Mouse (Mus musculus): ENCODE measurements around the gene Rapgef4. TPM values are rescaled to one million over a fixed set of nuclear protein-coding genes. Genes with fewer than 3 reads are reported as not detected.

Gene Rapgef4
- total RNA-seq, 2 experiments from 2014 or later, result 281 to 297 TPM

DNA sequence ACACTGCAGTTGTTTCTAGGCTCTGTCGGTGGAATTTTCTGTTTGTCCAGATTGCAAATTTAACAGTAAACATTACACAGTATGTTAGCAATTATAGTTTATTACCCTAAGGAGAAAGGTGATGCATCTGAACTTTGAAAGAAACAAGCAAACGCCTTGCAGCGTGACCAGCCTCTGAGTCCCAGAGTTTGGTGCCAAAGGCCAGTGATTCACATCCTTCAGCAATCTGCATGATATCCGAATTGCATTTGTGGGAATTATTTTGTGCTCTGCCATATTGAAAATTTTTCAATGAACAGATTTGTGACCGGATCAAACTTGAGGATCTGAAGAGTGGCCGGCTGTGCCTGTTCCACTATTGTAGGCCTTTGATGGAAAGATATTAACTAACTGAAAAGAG lies 856 bp downstream of the Rapgef4 start:
- no peak for DNase-seq (ENCODE audit: extremely low spot score in 1 of 2, low spot score in 1 of 2)

DNA sequence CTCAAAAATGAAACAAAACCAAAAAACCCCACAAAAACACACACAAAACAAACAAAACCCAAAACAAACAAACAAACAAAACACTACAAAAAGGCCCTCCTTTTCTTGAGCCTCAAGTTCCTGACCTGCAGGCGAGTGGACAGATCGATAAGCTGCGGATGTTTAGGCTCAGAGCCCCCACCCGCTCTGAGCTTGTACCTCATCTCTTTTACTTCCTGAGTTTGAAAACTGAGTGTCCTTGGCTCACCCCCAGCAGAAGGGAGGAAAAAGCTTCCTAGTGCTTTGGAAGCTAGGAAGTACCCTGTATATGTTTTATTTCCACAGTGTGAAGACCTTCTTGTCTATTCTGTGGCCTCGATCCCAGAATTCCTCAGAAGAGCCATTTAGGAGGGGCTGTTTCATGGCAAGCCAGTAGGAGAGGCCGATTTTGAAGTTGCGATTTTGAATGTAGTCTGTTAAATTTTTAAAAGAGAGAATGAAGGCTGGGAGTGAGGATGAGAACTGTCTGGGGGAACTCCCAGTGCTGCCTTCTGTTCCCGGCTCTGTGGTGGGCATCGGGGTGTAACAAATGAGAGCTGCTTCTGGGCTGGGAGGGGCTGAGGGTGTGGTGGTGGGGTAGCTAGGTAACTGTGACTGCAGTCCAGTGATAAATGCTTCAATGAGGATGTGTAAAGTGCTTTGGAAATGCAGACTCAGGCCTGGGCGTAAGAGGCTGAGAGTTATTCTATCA lies 2.0 kb downstream of the Rapgef4 start:
- DNase-seq (ENCODE audit: extremely low spot score in 1 of 2, low spot score in 1 of 2), result no peak

DNA sequence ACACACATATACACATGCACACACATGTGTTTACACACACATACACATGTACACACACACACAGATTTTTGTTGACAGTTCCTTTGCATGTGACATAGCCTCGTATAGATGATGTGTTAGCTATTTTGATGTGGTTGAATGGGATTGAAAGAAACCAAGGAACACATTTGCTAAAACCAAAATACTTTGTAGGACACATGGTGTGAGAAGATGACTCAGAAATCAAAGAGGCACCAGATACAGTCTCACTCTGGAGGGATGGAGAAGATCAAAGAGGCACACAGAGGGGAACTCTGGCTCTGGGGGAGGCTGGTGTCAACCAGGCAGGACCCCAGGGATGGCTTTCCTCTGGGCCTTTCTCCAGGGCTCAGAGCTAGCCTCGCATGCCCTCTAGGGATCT lies 4.7 kb downstream of the Rapgef4 start:
- DNase-seq (ENCODE audit: extremely low spot score in 1 of 2, low spot score in 1 of 2), result no peak

DNA sequence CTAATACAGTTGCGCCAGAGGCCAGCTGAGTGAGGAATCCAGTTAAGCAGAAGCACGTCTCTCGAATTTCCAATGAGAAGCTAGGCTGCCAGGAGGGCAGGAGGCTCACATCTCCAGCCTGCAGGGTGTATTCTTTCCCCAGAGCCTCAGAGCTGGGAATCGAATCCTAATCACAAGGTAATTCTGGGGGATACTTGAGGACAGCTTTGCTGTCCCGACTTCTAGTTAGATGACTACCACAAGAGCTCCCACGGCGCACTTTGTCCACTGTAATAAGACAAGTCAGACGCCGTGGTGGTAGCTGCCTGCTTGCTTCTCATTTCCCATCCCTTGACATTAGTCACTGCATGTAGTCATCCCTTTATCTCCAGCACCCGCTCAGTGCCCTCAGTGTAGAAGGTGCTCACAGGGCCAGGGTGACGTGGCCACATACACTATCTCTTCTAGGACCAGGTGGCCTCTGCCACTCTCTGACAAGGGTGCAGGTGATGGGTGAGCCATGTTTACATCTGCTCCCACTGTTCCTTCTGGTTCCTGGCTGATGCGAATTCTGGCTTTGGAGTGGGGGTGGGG lies 5.3 kb downstream of the Rapgef4 start:
- no peak for DNase-seq (ENCODE audit: extremely low spot score in 1 of 2, low spot score in 1 of 2)

DNA sequence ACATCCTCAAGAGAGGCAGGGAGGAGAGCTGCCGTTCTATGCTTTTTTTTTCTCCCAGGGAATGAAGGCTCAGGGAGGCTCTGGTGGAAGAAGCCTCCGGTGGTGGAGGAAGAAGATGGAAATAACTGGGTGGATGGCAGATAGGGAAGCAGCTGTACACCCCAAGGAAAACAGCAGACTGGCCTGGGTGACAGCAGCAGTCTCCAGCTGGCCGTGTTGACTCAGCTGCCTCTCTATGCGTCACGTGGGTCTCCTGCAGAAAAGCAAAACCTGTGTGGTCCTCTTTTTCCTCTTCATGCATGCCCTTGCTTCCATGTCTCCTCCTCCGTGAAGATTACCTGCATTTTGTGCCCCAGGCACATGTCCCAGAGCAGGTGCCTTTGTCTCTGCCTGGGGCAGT lies 7.5 kb downstream of the Rapgef4 start:
- no peak for DNase-seq (ENCODE audit: extremely low spot score in 1 of 2, low spot score in 1 of 2)

DNA sequence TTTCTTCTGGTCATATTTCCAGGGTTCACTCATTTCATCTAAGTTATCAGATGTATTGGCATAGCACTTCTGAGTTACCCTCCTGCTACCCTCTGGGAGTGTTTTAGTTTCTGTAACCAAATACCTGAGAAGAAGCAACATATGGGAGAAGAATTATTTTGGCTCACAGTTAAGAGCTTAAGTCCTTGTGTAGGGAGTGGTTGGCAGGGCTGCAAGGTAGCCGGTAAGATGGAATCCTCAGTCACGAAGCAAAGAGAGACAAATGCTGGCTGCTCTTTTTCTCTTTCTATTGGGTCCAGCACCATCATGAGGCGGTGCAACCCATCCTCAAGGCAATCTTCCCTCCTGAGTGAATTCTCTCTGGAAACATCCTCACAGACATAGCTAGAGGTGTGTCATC lies 11.1 kb downstream of the Rapgef4 start:
- no peak for DNase-seq (ENCODE audit: extremely low spot score in 1 of 2, low spot score in 1 of 2)

DNA sequence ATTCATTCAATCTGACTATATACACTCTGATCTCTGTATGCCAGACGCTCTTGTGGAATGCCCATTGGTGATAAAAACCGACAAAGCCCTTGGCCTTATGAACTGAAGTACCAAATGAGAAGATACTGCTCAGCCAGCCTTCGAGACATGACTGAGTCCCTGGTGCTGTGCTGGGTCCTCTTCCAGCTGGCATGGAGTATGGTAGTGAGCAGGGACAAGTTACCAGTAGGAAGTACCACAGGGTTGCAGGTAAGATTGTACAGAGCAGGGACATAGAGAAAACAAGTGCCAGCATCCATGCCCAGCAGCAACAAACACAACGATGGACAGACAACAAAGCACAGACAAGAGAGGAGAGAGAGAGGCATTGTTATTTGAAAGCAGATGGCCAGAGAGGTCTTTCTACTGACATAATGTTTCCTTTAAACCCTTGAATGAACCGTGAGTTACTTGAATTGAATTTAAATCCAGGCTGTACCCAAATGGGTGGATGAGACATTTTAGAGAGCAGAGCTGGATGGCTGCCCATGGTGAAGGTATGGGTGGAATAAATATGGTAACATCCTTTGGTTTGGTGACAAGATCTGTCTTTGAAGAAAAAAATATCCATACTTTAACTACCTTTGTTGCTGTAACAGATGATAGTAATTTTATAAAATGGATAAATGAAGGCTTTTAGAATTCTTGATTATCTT lies 12.8 kb downstream of the Rapgef4 start:
- no peak for DNase-seq (ENCODE audit: extremely low spot score in 1 of 2, low spot score in 1 of 2)

DNA sequence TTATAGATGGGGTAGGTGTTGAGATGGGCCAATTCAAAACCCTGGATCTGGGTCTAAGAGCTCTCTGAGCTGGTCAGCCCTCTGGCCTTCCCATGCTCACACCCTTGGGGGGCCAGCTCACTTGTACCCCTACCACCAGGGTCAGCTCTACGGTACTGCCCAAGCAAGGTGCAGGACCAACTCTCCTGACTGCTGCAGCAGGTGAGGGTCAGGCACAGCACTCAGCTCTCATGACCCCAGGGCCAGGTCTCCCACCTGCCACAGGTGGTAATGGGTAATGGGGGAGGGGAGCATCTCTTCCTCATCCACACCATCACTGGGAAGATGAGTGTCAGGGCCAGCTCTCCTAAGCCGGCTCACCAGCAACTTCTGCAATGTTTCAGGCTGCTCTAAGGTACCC lies 17.5 kb downstream of the Rapgef4 start:
- DNase-seq (ENCODE audit: extremely low spot score in 1 of 2, low spot score in 1 of 2), result no peak

DNA sequence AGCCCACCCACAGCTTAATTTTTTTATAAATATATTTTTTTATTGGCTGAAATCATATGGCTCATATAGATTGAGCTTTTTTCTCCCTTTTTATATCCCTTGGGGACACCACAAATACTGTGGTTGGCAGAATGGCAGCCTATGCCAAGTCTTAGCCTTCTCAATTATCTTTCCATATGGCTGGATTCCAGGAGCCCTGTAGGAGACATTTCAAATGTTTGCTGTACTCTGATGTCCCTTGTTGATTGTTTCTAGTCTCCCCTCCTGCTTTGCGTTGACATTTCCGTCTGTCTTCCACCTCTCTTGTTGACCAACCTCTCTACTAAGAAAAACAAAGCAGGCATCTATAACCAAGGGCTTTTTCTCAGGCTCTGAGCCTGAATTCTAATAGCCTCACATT lies 19.1 kb downstream of the Rapgef4 start:
- DNase-seq (ENCODE audit: extremely low spot score in 1 of 2, low spot score in 1 of 2), result no peak

DNA sequence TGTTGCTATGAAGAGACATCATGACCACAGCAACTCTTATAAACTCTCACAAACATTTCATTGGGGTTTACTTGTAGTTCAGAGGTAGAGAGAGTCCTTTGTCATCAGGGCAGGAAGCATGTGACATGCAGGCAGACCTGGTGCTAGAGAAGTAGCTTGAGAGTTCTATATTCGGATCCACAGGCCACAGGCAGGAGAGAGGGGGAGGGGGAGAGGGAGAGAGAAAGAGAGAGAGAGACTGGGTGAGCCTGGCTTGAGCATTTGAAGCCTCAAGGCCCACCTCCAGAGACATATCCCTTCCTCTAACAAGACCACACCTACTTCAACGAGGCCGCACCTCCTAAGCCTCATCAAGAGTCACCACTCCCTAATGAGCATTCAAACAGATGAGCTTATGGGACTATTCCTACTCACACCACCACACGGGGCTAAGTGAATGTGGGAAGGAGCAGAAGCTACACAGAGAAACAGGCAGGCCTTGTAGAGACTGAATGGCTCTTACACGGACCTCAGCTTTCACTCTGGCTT lies 21.9 kb downstream of the Rapgef4 start:
- DNase-seq (ENCODE audit: extremely low spot score in 1 of 2, low spot score in 1 of 2), result no peak

DNA sequence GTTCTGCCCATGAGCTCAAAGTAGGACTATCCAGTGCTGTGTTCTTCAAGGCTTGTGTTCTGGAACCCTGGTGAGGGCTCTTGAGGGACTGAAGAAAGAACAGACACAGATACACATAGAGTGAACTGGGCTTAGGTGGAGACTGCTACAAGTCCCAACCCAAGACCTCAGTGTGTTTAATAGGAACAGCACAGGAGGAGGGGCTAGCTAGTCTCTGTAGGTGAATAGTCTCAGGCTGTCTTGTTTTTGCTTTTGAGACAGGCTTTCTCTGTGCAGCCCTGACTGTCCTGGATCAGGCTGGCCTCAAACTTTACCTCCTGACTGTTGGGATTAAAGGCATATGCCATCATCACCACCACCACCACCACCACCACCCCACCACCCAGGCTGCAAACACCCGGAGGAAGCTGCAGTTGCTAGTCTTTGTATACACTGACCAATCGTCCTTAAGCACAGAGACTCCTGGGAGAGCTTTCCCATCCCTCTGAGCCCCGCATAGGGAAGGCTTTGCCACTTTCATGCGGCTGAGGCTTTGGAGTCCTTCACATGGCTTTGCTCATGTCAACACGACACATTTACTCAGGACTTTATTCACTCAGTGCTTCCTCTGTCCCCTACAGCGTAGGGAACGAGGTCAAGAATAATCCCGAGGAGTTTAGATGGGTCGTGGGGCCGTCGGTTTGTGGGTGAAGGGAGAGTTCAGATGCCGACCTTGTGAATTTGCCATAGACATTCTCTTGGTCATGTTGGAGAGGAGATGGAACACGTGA lies 22.9 kb downstream of the Rapgef4 start:
- no peak for DNase-seq (ENCODE audit: extremely low spot score in 1 of 2, low spot score in 1 of 2)

DNA sequence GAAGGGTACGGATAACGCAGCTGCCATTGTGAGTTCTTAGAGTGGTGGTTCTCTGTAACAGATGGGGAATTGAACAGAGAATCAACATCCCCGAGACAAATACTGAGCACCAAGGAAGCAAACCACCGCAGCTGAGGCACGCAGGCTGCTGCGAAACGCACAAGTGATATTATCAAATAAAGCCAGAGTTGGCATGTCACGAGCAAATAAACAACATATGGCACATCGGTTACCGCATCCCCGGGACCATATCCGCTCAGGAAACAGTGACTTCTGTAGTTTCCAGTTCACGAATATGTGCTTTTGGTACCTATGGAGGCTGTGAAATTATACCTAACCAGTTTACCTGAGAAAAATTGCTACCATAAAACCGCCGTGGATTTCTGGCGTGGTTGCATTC lies 24.0 kb downstream of the Rapgef4 start:
- DNase-seq (ENCODE audit: extremely low spot score in 1 of 2, low spot score in 1 of 2), result no peak

DNA sequence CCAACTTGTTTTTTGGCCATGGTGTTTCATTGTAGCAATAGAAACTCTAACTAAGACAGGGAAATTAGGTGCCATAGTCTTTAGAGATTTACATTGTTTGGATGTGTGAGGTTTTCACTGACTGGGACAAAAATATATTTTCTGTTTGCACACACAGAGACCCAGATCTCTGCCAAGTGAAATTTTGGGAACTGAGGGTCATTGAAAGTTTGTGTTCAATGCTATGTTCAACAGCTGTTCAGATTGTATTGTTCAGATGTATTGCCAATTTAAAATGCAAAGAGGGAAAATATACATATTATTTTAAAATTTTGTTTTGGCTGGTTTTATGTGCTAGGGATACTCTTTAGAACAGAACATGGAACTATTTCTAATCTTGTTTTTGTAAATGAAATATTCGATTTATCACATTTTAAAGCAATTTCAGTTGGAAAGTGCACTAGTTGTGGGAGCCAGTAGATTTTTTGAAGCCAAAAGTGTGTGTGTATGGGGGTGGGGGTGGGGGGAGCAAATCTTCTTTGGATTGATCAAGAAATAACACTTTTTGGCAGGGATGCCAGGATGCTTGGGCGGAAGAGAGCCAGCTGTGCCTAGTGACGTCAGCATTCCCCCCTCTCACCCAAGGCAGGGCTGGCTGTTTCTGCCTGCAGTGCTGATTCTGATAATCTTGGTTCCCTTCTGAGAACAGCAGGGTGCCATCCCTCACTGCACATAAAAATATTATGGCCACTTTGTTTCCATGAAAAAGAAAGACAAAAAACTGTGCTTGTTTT lies 28.6 kb downstream of the Rapgef4 start:
- no peak for DNase-seq (ENCODE audit: extremely low spot score in 1 of 2, low spot score in 1 of 2)

DNA sequence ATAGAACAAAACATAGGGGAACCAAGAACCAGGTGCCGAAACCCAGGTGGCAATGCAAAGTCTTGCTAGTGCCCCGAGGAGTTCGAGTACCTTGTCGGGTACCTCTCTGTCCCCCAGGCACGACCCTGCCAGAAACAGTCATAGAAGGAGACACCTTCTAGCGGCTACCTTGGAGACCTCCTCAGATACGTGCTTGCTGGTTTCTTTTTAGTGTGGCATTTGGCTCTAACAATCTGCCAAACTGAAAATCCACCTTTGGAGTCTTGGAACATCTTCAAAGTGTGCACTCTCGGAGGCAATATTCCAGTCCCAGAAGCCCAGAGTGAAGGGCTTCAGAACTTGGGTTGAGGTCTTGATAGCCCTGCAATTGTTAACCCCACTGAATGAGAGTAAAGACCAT lies 34.3 kb downstream of the Rapgef4 start:
- DNase-seq (ENCODE audit: extremely low spot score in 1 of 2, low spot score in 1 of 2), result no peak

DNA sequence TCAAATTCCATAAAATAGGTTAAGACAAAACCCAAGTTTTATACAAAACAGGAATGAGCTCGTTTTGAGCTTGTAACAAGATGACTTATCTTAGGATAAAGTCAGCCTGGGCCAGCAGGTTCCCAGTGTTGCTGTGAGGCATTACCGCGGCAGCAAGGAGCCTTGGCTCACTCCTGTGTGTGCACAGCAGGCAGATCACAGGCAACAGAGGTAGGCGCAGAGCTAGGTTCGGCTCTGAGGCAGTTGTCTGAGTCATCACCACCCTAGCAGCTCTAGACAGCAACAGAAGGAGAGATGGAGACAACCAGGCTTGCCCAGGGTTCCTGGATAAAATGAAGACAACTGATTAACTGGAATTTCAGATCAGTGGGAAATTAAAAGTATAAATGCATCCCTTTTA lies 35.0 kb downstream of the Rapgef4 start:
- DNase-seq (ENCODE audit: extremely low spot score in 1 of 2, low spot score in 1 of 2), result no peak

DNA sequence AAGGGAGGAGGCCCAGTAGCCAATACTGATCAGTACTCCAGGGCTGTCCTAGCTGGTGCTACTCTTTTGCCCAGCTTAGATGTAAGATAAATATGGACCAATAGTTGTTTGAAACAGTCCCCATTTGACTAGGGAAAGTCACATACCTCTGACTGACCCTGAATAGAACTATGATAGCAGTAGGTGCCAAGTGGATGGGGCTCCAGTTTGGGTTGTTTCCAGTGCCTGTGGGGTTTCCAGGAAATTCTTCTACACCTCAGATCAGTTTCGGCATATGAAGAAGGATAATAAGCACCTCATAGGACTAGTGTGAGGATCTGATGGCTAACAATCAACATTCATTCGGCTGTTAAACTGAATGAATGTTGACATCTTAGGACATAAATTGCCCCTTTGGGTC lies 36.1 kb downstream of the Rapgef4 start:
- no peak for DNase-seq (ENCODE audit: extremely low spot score in 1 of 2, low spot score in 1 of 2)

DNA sequence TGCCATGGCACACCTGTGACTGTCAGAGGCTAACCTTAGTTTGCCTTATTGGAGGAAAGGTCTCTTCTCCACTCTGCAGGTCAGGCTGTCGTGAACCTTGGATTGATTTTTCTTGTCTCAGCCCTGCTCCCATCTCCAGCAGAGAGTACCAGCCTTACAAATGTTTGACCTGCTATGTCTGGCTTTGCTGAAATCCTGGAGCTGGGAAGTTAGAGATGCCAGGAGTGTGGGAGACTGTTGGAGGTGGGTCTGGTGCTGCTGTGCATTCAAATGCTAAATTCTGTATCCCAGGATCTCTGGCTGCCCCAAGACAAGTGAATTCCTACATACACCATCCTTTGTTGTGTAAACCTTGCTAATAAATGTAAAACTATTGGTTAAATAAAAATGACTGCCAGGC lies 37.7 kb downstream of the Rapgef4 start:
- no peak for DNase-seq (ENCODE audit: extremely low spot score in 1 of 2, low spot score in 1 of 2)

DNA sequence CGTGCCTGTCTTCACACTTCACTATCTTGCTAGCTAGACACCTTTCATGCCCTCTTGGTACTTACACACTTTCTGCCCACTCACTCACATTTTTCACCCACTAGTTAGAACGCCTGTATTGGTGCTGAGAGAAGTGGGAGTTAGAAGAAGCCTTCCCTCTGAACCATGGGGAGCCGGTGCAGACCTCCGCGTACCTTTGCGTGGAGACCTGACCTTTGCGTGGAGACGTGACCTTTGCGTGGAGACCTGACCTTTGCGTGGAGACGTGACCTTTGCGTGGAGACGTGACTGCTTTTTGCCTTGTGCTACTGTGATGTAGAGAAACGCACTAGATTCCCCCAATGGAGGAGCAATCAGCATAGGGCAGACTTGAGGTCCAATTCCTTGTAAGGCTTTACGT lies 39.7 kb downstream of the Rapgef4 start:
- DNase-seq (ENCODE audit: extremely low spot score in 1 of 2, low spot score in 1 of 2), result no peak

DNA sequence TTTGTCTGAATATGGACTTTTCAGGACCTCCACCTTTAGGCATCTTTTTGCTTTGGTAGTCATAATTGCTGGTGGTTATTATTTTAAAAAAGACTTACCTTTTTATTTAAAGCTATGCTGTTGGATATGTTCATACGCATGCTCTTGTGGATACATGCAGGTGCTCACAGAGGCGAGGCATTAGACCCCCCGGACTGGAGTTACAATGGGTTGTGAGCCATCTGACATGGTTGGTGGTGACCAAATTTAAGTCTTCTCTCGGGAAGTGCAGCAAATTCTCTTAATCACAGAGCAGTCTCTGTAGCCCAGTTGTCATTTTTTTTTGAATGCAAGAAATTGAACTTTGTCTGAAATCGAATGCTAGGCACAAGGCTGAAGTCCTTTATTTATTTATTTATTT lies 40.4 kb downstream of the Rapgef4 start:
- no peak for DNase-seq (ENCODE audit: extremely low spot score in 1 of 2, low spot score in 1 of 2)

DNA sequence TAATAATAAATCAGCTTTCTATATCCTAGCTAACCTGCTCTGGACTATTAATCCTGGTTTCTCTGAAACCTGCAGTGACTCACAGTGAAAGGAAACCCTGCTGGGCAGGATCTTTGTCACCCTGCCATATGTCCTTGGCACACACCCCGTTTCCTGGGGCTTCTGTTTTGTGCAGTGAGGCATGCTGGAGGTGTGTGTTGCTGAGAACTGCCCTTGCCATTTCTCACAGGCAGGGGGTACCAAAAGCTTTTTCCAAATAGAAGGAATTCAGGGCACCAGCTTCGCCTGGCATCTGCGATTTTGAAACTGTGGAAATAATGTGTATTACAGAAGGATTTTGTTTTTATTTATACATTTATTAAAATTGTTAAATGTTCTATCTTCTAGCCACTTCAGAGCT lies 40.8 kb downstream of the Rapgef4 start:
- DNase-seq (ENCODE audit: extremely low spot score in 1 of 2, low spot score in 1 of 2), result no peak

All from layer of hippocampus, postnatal 25 days (tissue).